Mouse (Mus musculus) ovary, adult 2 months (tissue): ENCODE measurements around the gene Klhdc7b. TPM values are rescaled to one million over a fixed set of nuclear protein-coding genes. Genes with fewer than 3 reads are reported as not detected.

Experiments used
- polyA plus RNA-seq: library from polyadenylated mRNA; depleted of rRNA; stranded (reverse); fragments of >200 nt; gene quantifications from 2 replicates; pipeline ENCODE4 v1.2.3, GENCODE M21; 2012; rRNA removed

Klhdc7b gene
- polyA plus RNA-seq: 0.17 and 0.18 TPM in 2 replicates

GRCm38 (mm10) chr15:89384617-89385016, at the start of gene Klhdc7b:
Klhdc7b (plus strand) TSS chr15:89384917.

GRCm38 (mm10) chr15:89355241-89356187, 29.2 kb upstream of the Klhdc7b start, which contains the start of the genes Lmf2 and Ncaph2:
Lmf2 (minus strand) TSS chr15:89355659.
Ncaph2 (plus strand) TSS chr15:89355719.

GRCm38 (mm10) chr15:89373762-89374248, 10.9 kb upstream of the Klhdc7b start, which contains the start of gene Sco2:
Sco2 (minus strand) TSS chr15:89373846.

GRCm38 (mm10) chr15:89376957-89377356, 7.8 kb upstream of the Klhdc7b start, which contains the start of gene Tymp:
Tymp (minus strand) TSS chr15:89377039.

GRCm38 (mm10) chr15:89378831-89379401, 5.8 kb upstream of the Klhdc7b start, which contains the start of gene Odf3b:
Odf3b (minus strand) TSS chr15:89379282.

GRCm38 (mm10) chr15:89410118-89410517, 25.4 kb downstream of the Klhdc7b start, which contains the start of gene Syce3:
Syce3 (minus strand) TSS chr15:89410503.

GRCm38 (mm10) chr15:89425711-89426121, 41.0 kb downstream of the Klhdc7b start, which contains the start of gene Cpt1b:
Cpt1b (minus strand) TSS chr15:89425863.

GRCm38 (mm10) chr15:89429352-89430221, 44.9 kb downstream of the Klhdc7b start, which contains the start of the genes C730034F03Rik, Gm44502 and Chkb:
C730034F03Rik (plus strand) TSS chr15:89429589.
Gm44502 (minus strand) TSS chr15:89429696.
Chkb (minus strand) TSS chr15:89429908.

Other genes starting within 250 kb of the Klhdc7b start
- gene Mapk12, start 244.2 kb upstream of the Klhdc7b start, polyA plus RNA-seq: 6.4 and 7.5 TPM in 2 replicates
- gene Mapk11, start 235.3 kb upstream of the Klhdc7b start, polyA plus RNA-seq: 7.5 and 9.2 TPM in 2 replicates
- 252 and 286 TPM in 2 replicates for gene Plxnb2, start 204.1 kb upstream of the Klhdc7b start, polyA plus RNA-seq
- gene Dennd6b, start 188.4 kb upstream of the Klhdc7b start, polyA plus RNA-seq: 28.0 and 31.9 TPM in 2 replicates
- 197 and 489 TPM in 2 replicates for gene Ppp6r2, start 173.4 kb upstream of the Klhdc7b start, polyA plus RNA-seq
- 256 and 291 TPM in 2 replicates for gene Sbf1, start 69.6 kb upstream of the Klhdc7b start, polyA plus RNA-seq
- 10.3 and 12.0 TPM in 2 replicates for gene Adm2, start 62.2 kb upstream of the Klhdc7b start, polyA plus RNA-seq
- gene Miox, start 50.5 kb upstream of the Klhdc7b start, polyA plus RNA-seq: 29.3 and 44.2 TPM in 2 replicates
- gene Lmf2, start 29.3 kb upstream of the Klhdc7b start, polyA plus RNA-seq: 61.3 and 76.7 TPM in 2 replicates
- 210 and 215 TPM in 2 replicates for gene Ncaph2, start 29.2 kb upstream of the Klhdc7b start, polyA plus RNA-seq
- gene Sco2, start 11.1 kb upstream of the Klhdc7b start, polyA plus RNA-seq: 108 and 113 TPM in 2 replicates
- 22.0 and 32.3 TPM in 2 replicates for gene Tymp, start 7.9 kb upstream of the Klhdc7b start, polyA plus RNA-seq
- 89.5 and 107 TPM in 2 replicates for gene Odf3b, start 5.6 kb upstream of the Klhdc7b start, polyA plus RNA-seq
- not detected in 2 replicates for gene Syce3, start 25.6 kb downstream of the Klhdc7b start, polyA plus RNA-seq
- gene Cpt1b, start 40.9 kb downstream of the Klhdc7b start, polyA plus RNA-seq: 1.3 and 1.9 TPM in 2 replicates
- 0.79 and 0.86 TPM in 2 replicates for gene C730034F03Rik, start 44.7 kb downstream of the Klhdc7b start, polyA plus RNA-seq
- gene Gm44502, start 44.8 kb downstream of the Klhdc7b start, polyA plus RNA-seq: 1.8 and 3.8 TPM in 2 replicates
- 40.5 and 57.3 TPM in 2 replicates for gene Chkb, start 45.0 kb downstream of the Klhdc7b start, polyA plus RNA-seq
- gene Mapk8ip2, start 69.0 kb downstream of the Klhdc7b start, polyA plus RNA-seq: 0.33 and 0.51 TPM in 2 replicates
- 38.4 and 43.7 TPM in 2 replicates for gene Arsa, start 92.5 kb downstream of the Klhdc7b start, polyA plus RNA-seq
- gene Shank3, start 114.7 kb downstream of the Klhdc7b start, polyA plus RNA-seq: 29.6 and 30.5 TPM in 2 replicates
- 1.2 and 1.8 TPM in 2 replicates for gene Acr, start 183.4 kb downstream of the Klhdc7b start, polyA plus RNA-seq
- 25.7 and 33.3 TPM in 2 replicates for gene Rabl2, start 207.0 kb downstream of the Klhdc7b start, polyA plus RNA-seq